In the genomic region with DNA sequence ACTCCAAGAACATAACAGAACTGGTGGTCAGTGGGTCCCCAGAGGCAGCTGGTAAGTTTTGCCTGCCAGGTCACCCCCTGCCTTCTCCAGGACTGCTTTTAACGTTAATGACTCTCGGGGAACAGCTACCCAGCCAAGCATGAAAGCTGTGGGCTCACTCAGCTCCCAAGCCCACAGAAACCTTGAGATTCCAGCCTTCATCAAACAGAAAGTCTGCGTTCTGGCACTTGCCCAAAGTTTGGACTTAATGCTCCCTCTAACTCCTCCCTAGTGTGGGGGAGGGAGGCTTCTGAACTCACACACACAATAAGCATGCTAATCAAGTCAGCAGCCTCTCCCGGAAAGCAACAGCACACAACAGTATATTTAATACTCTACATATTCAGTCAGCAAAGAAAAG, we compare ENCODE assay signal across 8 mouse cellular contexts.
DNase-seq lines count a peak whose midpoint lies in the region; ATAC-seq and TF ChIP-seq lines count a peak whose summit lies in the region.

No protein-coding gene starts in this region.

- peak; percentile 73 for ATAC-seq in lung, postnatal 0 days
- peak; percentile 53; the same call in 1 of the 2 replicates for ATAC-seq in stomach, embryonic 14.5 days (ENCODE audit: insufficient number of reproducible peaks, insufficient read depth, low FRiP score, low read depth)
- ATAC-seq in megakaryocyte progenitor cell, adult 5-6 weeks (replicated peaks; ENCODE audit: poor library complexity), result no peak

- intact Hi-C loops in left cerebral cortex, postnatal 10 days (cut with DNase I), result no loop called here

- no peak for TF ChIP-seq EP300 in lung, postnatal 0 days (IDR thresholded peaks at IDR 0.05)

- peak; percentile 35 to 61 for DNase-seq in left cerebral cortex, postnatal 10 days (ENCODE audit: extremely low spot score in 1 of 2, low spot score in 2 of 2)
- no peak for DNase-seq in left cerebral cortex, adult 8-10 months (ENCODE audit: low spot score in 2 of 2)
- DNase-seq in heart, adult 18-20 months, result peak; percentile 72
- peak; percentile 85 for DNase-seq in kidney, adult 11 months
- peak; percentile 83 for DNase-seq in lung, postnatal 0 days (ENCODE audit: low spot score)

- peak overlapping the region; percentile 14 for H3K4me2 ChIP-seq in lung, postnatal 0 days (replicated peaks; ENCODE audit: low read depth, low read length)
- H3K4me2 ChIP-seq in stomach, embryonic 14.5 days (replicated peaks; ENCODE audit: low read depth, low read length), result no peak overlapping the region

- no peaks in the 10 kb centered on the region for H3K27me3 ChIP-seq in lung, postnatal 0 days (replicated peaks; ENCODE audit: insufficient read depth, low read length)
- H3K27me3 ChIP-seq in stomach, embryonic 14.5 days (ENCODE audit: control insufficient read depth, insufficient read depth, low read length), result no peaks in the 10 kb centered on the region

- TF ChIP-seq CTCF in lung, postnatal 0 days (IDR thresholded peaks at IDR 0.05), result no peak

- H3K27ac ChIP-seq in brown adipose tissue, adult 24 weeks (replicated peaks; ENCODE audit: low read depth, low read length), result peak overlapping the region; percentile 7; the same call in 1 of the 2 replicates
- H3K27ac ChIP-seq in lung, postnatal 0 days (ENCODE audit: low read length), result peak overlapping the region; percentile 55; the same call in 1 of the 2 replicates
- H3K27ac ChIP-seq in stomach, embryonic 14.5 days (ENCODE audit: low read length), result peak overlapping the region; percentile 58; the same call in 1 of the 2 replicates

- no peak overlapping the region for H3K4me3 ChIP-seq in brown adipose tissue, adult 24 weeks (ENCODE audit: insufficient read depth, low read depth, low read length)
- no peak overlapping the region for H3K4me3 ChIP-seq in lung, postnatal 0 days (ENCODE audit: low read depth, low read length)
- H3K4me3 ChIP-seq in stomach, embryonic 14.5 days (ENCODE audit: low read depth, low read length), result no peak overlapping the region

- peaks cover 4% of the 10 kb centered on the region; the same call in 1 of the 2 replicates for H3K4me1 ChIP-seq in brown adipose tissue, adult 24 weeks (ENCODE audit: control insufficient read depth, insufficient read depth, insufficient read length, low read length)
- peaks cover 3% of the 10 kb centered on the region; the same call in 1 of the 2 replicates for H3K4me1 ChIP-seq in lung, postnatal 0 days (ENCODE audit: insufficient read depth, low read depth, low read length)
- peaks cover 15% of the 10 kb centered on the region for H3K4me1 ChIP-seq in stomach, embryonic 14.5 days (ENCODE audit: control insufficient read depth, insufficient read depth, low read length)

- H3K9me3 ChIP-seq in lung, postnatal 0 days (ENCODE audit: low read length), result no peaks in the 10 kb centered on the region
- H3K9me3 ChIP-seq in stomach, embryonic 14.5 days (ENCODE audit: control insufficient read depth, low read depth, low read length), result no peaks in the 10 kb centered on the region

- H3K9ac ChIP-seq in lung, postnatal 0 days (replicated peaks; ENCODE audit: low read depth), result no peak overlapping the region
- no peak overlapping the region for H3K9ac ChIP-seq in stomach, embryonic 14.5 days (replicated peaks; ENCODE audit: low read depth, low read length)

- WGBS in lung, postnatal 0 days, result 6% methylated on average over 4 of the region's 4 CpGs
- 14% methylated on average over 4 of the region's 4 CpGs for WGBS in stomach, embryonic 14.5 days

- H3K36me3 ChIP-seq in lung, postnatal 0 days (ENCODE audit: insufficient read depth, low read length), result no peaks in the 10 kb centered on the region
- peaks cover 14% of the 10 kb centered on the region for H3K36me3 ChIP-seq in stomach, embryonic 14.5 days (ENCODE audit: control insufficient read depth, insufficient read depth, low read length)

Comparison
In these comparisons a context has a peak if more than half of its experiments do, and no peak if none do; other contexts are left out.
1. DNase-seq: peak in left cerebral cortex, postnatal 10 days (2 of 2), heart, adult 18-20 months (2 of 2), kidney, adult 11 months (single experiment) and lung, postnatal 0 days (single experiment); none in left cerebral cortex, adult 8-10 months (0 of 2).
2. H3K27ac ChIP-seq: peak in every context shown above with its lines; median percentile 58 in stomach, embryonic 14.5 days; 55 in lung, postnatal 0 days; 7 in brown adipose tissue, adult 24 weeks.